Mouse (Mus musculus) MEL (cell line): ENCODE data around the gene Mypn. TPM values are rescaled to one million over a fixed set of nuclear protein-coding genes. Genes with fewer than 3 reads are reported as not detected.

Experiments used
- DNase-seq: peaks from one replicate; pipeline ENCODE4 v3.0.0; 2011; ENCODE audit warnings: low read depth, low spot score
- H3K27ac ChIP-seq: 2 replicates; pipeline ENCODE4 v1.5.1; 2012; ENCODE audit warnings: low read depth, mild to moderate bottlenecking, control low read depth, low read length, moderate library complexity; ENCODE audit not compliant: control insufficient read depth
- H3K27me3 ChIP-seq, 2 experiments: fragments of 150-350 bp in 1 of 2; sonication (generic) in 1 of 2; 2 replicates each; pipeline ENCODE4 v1.6.1; 2012; ENCODE audit warnings: low read length in 2 of 2, mild to moderate bottlenecking in 2 of 2, improper control_type of control experiment in 1 of 2, moderate library complexity in 1 of 2; ENCODE audit not compliant: insufficient read depth in 2 of 2, control insufficient read depth in 1 of 2
- H3K36me3 ChIP-seq, 2 experiments: 2 replicates each; pipeline ENCODE4 v1.6.1; 2012 to 2014; ENCODE audit warnings: low read length in 2 of 2, improper control_type of control experiment in 1 of 2, inconsistent platforms in 1 of 2, mild to moderate bottlenecking in 1 of 2; ENCODE audit not compliant: insufficient read depth in 2 of 2, control insufficient read depth in 1 of 2
- H3K4me1 ChIP-seq, 2 experiments: fragments of 150-350 bp in 1 of 2; sonication (generic) in 1 of 2; 2 replicates each; pipeline ENCODE4 v1.6.1; 2012; ENCODE audit warnings: low read length in 2 of 2, improper control_type of control experiment in 1 of 2, mild to moderate bottlenecking in 1 of 2; ENCODE audit not compliant: insufficient read depth in 2 of 2, control insufficient read depth in 1 of 2
- H3K4me3 ChIP-seq, 2 experiments: fragments of 150-350 bp in 1 of 2; sonication (generic) in 1 of 2; 2 replicates each; pipeline ENCODE4 v1.5.1; 2012; ENCODE audit warnings: low read depth in 2 of 2, low read length in 2 of 2, mild to moderate bottlenecking in 2 of 2, moderate library complexity in 2 of 2, control low read depth in 1 of 2, improper control_type of control experiment in 1 of 2; ENCODE audit not compliant: control insufficient read depth in 1 of 2, insufficient read depth in 1 of 2
- H3K79me2 ChIP-seq: 2 replicates; pipeline ENCODE4 v1.6.1; 2012; ENCODE audit warnings: mild to moderate bottlenecking, low read length, moderate library complexity; ENCODE audit not compliant: control insufficient read depth, poor library complexity, insufficient read depth
- H3K9ac ChIP-seq: 2 replicates; pipeline ENCODE4 v1.6.1; 2012; ENCODE audit warnings: low read depth, mild to moderate bottlenecking, control low read depth, low read length, moderate library complexity; ENCODE audit not compliant: control insufficient read depth, poor library complexity, severe bottlenecking
- H3K9me3 ChIP-seq: fragments of 150-350 bp; sonication (generic); replicated peaks from 2 replicates; pipeline ENCODE4 v1.6.1; 2012; ENCODE audit warnings: mild to moderate bottlenecking, low read length, improper control_type of control experiment, moderate library complexity; ENCODE audit not compliant: insufficient read depth
- BHLHE40 ChIP-seq: IDR thresholded peaks from 2 replicates; pipeline ENCODE4 v1.6.1; 2012; ENCODE audit warnings: low read depth, mild to moderate bottlenecking, inconsistent platforms, low read length, improper control_type of control experiment, borderline replicate concordance
- CTCF ChIP-seq, 3 experiments: IDR thresholded peaks in 2 of 3; conservative IDR thresholded peaks in 1 of 3; 2 replicates each; pipeline ENCODE4 v1.5.1; 2011 to 2012; ENCODE audit warnings: low read length in 3 of 3, low read depth in 2 of 3, mild to moderate bottlenecking in 2 of 3, improper control_type of control experiment in 1 of 3, inconsistent platforms in 1 of 3, mixed read lengths in 1 of 3, moderate library complexity in 1 of 3; ENCODE audit not compliant: control insufficient read depth in 1 of 3, insufficient read depth in 1 of 3, poor library complexity in 1 of 3, severe bottlenecking in 1 of 3
- E2F4 ChIP-seq: IDR thresholded peaks from 2 replicates; pipeline ENCODE4 v1.6.1; 2011; ENCODE audit warnings: low read depth, low read length, improper control_type of control experiment, borderline replicate concordance
- ELF1 ChIP-seq: IDR thresholded peaks from 2 replicates; pipeline ENCODE4 v1.6.1; 2014; ENCODE audit warnings: low read depth, mild to moderate bottlenecking, inconsistent platforms, low read length, improper control_type of control experiment, moderate library complexity
- ETS1 ChIP-seq: IDR thresholded peaks from 2 replicates; pipeline ENCODE4 v1.6.1; 2012; ENCODE audit warnings: low read depth, mild to moderate bottlenecking, inconsistent platforms, low read length, improper control_type of control experiment, moderate library complexity
- GABPA ChIP-seq: IDR thresholded peaks from 2 replicates; pipeline ENCODE4 v1.6.1; 2012; ENCODE audit warnings: low read depth, mild to moderate bottlenecking, inconsistent platforms, low read length, improper control_type of control experiment, moderate library complexity
- HCFC1 ChIP-seq: IDR thresholded peaks from 2 replicates; pipeline ENCODE4 v1.6.1; 2012; ENCODE audit warnings: low read depth, mild to moderate bottlenecking, inconsistent platforms, low read length, improper control_type of control experiment, moderate library complexity
- KAT2A ChIP-seq: conservative IDR thresholded peaks from 2 replicates; pipeline ENCODE4 v1.6.1; 2012; ENCODE audit warnings: low read depth, low read length, improper control_type of control experiment, inconsistent platforms
- MAFK ChIP-seq: IDR thresholded peaks from 2 replicates; pipeline ENCODE4 v1.6.1; 2011; ENCODE audit warnings: low read depth, mild to moderate bottlenecking, low read length, improper control_type of control experiment, borderline replicate concordance
- MAX ChIP-seq: IDR thresholded peaks from 2 replicates; pipeline ENCODE4 v1.6.1; 2011; ENCODE audit warnings: low read length, improper control_type of control experiment
- MAZ ChIP-seq: IDR thresholded peaks from 2 replicates; pipeline ENCODE4 v1.6.1; 2012; ENCODE audit warnings: low read depth, mild to moderate bottlenecking, inconsistent platforms, low read length, improper control_type of control experiment
- MYB ChIP-seq: IDR thresholded peaks from 2 replicates; pipeline ENCODE4 v1.6.1; 2011; ENCODE audit warnings: mild to moderate bottlenecking, low read depth, low read length, improper control_type of control experiment
- NRF1 ChIP-seq: IDR thresholded peaks from 2 replicates; pipeline ENCODE4 v1.6.1; 2014; ENCODE audit warnings: low read depth, mild to moderate bottlenecking, inconsistent platforms, low read length, improper control_type of control experiment, moderate library complexity; ENCODE audit not compliant: poor library complexity, insufficient read depth, severe bottlenecking
- POLR2AphosphoS2 ChIP-seq: IDR thresholded peaks from 2 replicates; pipeline ENCODE4 v1.6.1; 2011; ENCODE audit warnings: low read length, improper control_type of control experiment
- POLR2AphosphoS5 ChIP-seq: IDR thresholded peaks from 2 replicates; pipeline ENCODE4 v1.6.1; 2012; ENCODE audit warnings: low read depth, borderline replicate concordance, mild to moderate bottlenecking, inconsistent platforms, low read length, moderate library complexity, mixed read lengths
- RAD21 ChIP-seq: IDR thresholded peaks from 2 replicates; pipeline ENCODE4 v1.6.1; 2011; ENCODE audit warnings: mild to moderate bottlenecking, low read depth, low read length, improper control_type of control experiment
- SIN3A ChIP-seq: IDR thresholded peaks from 2 replicates; pipeline ENCODE4 v1.6.1; 2012; ENCODE audit warnings: low read length, improper control_type of control experiment, inconsistent platforms
- SMC3 ChIP-seq: IDR thresholded peaks from 2 replicates; pipeline ENCODE4 v1.6.1; 2011; ENCODE audit warnings: low read depth, low read length, improper control_type of control experiment
- ZC3H11A ChIP-seq: IDR thresholded peaks from 2 replicates; pipeline ENCODE4 v1.6.1; 2012; ENCODE audit warnings: low read depth, mild to moderate bottlenecking, inconsistent platforms, low read length, improper control_type of control experiment
- ZKSCAN1 ChIP-seq: IDR thresholded peaks from 2 replicates; pipeline ENCODE4 v1.6.1; 2012; ENCODE audit warnings: low read depth, mild to moderate bottlenecking, inconsistent platforms, low read length, improper control_type of control experiment, moderate library complexity
- ZMIZ1 ChIP-seq: IDR thresholded peaks from 2 replicates; pipeline ENCODE4 v1.6.1; 2012; ENCODE audit warnings: low read depth, mild to moderate bottlenecking, inconsistent platforms, low read length, improper control_type of control experiment, moderate library complexity
- ZNF384 ChIP-seq: IDR thresholded peaks from 2 replicates; pipeline ENCODE4 v1.6.1; 2012; ENCODE audit warnings: low read depth, mild to moderate bottlenecking, inconsistent platforms, low read length, improper control_type of control experiment
- polyA plus RNA-seq, 2 experiments: library from polyadenylated mRNA; stranded (reverse) in 1 of 2; unstranded in 1 of 2; fragments of >175 nt in 1 of 2; fragments of >200 nt in 1 of 2; gene quantifications; 2 replicates each; pipeline versions ENCODE4 v1.2.1 to v1.2.4; 2012; ENCODE audit warnings: low replicate concordance in 2 of 2, low read depth in 1 of 2; ENCODE audit not compliant: insufficient read length in 2 of 2, insufficient read depth in 1 of 2, missing spikeins in 1 of 2
- total RNA-seq: library from RNA; depleted of rRNA; stranded (reverse); fragments of 300-350 nt; gene quantifications from 2 replicates; pipeline ENCODE4 v1.2.3, GENCODE M21; 2012

Mypn gene
- total and polyA plus RNA-seq, 3 experiments: not detected

- Histone ChIP-seq H3K4me3 (no peak overlapping the region), H3K27ac (no peak overlapping the region), H3K27me3 (no peaks in the 10 kb centered on the region), H3K4me1 (no peaks in the 10 kb centered on the region), H3K9ac (no peak overlapping the region), H3K9me3 (no peaks in the 10 kb centered on the region), H3K79me2 (no peaks in the 10 kb centered on the region), H3K36me3 (no peaks in the 10 kb centered on the region)
- DNase-seq: peak; percentile 65
- TF ChIP-seq KAT2A (no peak), ZKSCAN1 (no peak), RAD21 (peak; percentile 81), ETS1 (no peak), SMC3 (peak; percentile 71), BHLHE40 (no peak), ELF1 (no peak), ZNF384 (no peak), POLR2AphosphoS5 (no peak), MAFK (no peak), POLR2AphosphoS2 (no peak), SIN3A (no peak), MYB (no peak), GABPA (no peak), MAX (no peak), ZMIZ1 (no peak), ZC3H11A (peak; percentile 74), HCFC1 (no peak), E2F4 (no peak), MAZ (no peak), CTCF (IDR thresholded peaks at IDR 0.05 in 2 of 3, conservative IDR thresholded peaks at IDR 0.05 in 1 of 3; ENCODE audit: control insufficient read depth in 1 of 3, insufficient read depth in 1 of 3, low read depth in 2 of 3, low read length in 3 of 3, poor library complexity in 1 of 3, severe bottlenecking in 1 of 3) (peak; percentile 23 to 73 (median 28); a peak in 4 of 6 replicates), NRF1 (no peak)
Observed at GRCm38 (mm10) chr10:63113027-63113604, 90.6 kb downstream of the Mypn start.
